Mouse (Mus musculus) T-cell, adult 2 months (primary cell): ENCODE results near the gene E2f6.

Experiments used
- DNase-seq: peaks from one replicate; pipeline ENCODE4 v3.0.0; 2022; ENCODE audit warnings: low spot score

E2f6 gene

DNA sequence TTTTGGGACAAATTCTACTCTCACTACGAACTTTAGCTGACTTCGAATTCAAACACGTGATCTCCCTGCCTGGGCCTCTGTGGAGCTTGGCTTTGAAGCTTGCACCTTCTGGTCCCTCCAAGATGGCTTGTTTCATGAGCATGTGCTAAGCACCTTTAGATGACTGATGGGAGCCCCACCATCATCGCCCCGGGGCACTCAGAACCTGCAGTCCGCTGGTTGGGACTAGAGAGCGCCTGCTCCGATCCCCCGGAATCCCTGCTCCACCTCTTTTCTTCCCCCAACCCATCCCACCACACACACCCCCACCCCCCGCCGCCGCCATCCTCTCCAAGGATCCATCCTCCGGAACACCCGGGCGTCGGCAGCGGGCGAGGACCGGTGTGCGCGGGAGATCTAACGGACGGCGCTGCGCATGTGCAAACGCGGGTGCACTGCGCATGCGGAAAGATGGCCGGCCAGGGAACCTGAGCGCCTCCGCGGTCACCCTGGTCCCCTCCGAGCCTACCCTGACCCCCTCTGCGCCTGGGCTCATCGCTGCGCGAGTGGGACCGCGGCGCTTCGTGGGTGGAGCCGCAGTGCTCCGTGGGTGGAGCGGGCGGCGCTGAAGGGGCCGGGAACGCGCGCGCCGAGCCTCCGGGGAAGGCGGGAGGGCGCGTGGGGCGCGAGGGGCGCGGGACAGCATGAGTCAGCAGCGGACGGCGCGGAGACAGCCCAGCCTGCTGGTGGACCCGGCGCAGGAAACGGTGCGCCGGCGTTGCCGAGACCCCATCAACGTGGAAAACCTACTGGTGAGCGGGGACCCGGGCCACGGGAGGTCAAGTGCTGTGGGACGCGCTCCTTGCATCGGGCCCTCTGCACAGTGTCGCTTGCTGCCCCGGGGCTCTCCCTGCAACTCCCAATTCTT, at the start of gene E2f6:
E2f6 (plus strand) TSS at position 439 of the 907 bp plus-strand sequence.
- DNase-seq: peak; percentile 80

DNA sequence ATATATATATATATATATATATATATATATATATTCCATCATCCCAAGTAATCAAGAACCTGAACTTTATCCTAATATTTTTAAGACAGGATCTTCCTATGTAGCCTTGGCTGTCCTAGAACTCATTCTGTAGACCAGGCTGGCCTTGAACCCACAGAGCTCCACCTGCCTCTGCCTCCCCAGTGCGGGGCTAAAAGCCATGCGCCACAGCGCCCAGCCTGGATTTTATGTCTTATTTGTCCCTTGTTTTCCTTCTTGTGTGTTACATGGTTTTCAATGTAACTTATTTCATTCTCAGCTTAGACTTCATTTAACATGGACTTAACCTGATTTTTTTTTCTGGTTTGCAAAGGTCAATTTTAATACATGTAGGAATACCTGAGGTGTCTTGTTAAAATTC, 49.3 kb upstream of the E2f6 start:
- no peak for DNase-seq

GRCm38 (mm10) chr12:16763649-16764422, 46.9 kb upstream of the E2f6 start:
- no peak for DNase-seq

DNA sequence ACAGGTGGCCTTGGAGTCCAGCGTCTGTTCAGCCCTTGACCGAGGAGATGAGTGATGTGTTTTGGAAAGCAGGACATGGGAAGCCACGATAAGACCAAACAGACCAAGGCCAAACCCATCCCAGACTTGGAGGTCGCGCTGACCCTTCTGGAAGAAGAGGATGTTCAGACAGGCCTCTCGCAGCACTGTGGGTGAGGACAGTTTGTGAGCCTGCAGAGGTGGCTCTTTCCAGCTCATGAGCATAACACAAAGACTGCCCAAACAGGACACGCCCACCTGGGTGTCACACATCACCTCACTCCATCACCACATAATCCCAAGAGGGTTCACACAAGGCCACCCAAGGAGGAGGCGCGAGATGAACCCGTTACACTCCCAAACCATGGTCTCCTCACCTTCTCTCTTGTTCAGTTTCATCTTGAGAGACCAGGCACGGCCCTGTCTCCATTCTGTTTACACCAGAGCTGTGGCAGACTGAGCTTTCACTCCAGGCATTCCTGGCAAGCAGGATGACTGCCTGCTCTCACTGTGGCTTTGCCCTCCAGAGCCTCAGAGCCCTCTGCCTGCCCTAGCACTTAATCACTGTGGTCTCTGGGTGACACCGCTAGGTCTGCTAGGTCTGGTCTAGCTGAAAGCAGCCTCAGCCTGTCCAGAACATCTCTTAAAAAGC, 45.9 kb upstream of the E2f6 start:
- no peak for DNase-seq

DNA sequence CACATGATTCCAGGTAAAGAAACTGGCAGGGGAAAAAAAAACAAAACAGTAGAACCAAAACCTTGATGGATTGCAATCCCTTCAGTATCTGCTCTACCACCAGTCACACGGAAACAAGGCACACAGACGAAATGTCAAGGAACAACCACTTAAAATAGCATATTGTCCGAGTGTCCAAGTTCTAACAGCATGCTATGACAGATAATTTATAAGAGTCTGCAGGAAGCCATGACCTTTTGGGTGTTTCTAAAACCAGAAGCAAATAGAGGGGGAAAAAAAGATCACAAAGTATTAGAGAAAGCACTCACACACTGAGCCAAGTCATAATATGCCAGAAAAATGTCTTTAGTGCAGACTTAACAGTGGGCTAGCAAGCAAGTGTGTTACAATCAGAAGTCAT, 42.5 kb upstream of the E2f6 start:
- no peak for DNase-seq

DNA sequence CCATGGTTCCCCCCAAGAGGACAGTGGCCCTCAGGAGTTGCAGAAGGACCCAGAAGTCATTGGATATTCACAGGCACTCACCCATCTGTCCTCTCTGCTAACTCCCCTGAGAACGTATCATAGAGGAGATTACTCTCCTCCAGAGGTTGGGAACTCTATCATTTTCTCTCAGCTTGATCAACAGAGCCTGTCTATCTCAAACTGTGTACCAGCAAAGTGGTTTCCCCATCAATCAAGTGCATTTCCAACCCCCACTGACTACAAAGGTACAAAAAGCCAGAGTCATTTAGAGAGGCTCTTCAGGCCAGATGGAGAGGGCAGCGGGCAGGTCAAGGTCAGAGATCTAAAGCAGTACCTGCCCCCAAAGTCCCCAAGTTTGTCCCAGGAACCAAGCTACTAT, 42.1 kb upstream of the E2f6 start:
- DNase-seq: no peak

DNA sequence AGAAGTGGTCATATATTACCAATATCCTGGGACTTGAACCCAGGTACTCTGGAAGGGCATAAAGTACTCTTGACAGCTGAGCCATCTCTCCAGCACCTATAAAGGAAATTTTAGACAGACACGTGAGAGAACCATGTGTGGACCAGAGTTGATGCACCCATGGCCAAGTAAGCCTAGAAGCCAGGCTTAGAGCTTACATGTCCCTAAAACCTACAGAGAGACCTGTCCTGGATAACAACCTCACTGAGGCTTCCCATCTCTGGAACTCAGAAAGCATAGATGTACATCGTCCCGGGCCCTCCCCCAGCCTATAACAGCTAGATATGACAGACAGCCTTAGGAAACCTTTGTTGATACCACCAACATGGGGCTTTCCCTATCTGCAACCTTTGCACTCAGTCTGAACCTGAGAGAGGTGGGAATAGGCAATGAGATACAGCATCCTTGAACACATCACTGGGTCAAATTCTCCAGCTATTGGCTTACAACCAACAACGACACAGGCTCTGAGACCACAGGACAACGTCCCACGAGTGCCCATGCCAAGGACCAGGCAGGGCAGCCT, 41.1 kb upstream of the E2f6 start:
- no peak for DNase-seq

- no peak for DNase-seq
Observed at GRCm38 (mm10) chr12:16774605-16775004, 36.2 kb upstream of the E2f6 start.

- no peak for DNase-seq
Observed at GRCm38 (mm10) chr12:16775351-16775750, 35.4 kb upstream of the E2f6 start.

DNA sequence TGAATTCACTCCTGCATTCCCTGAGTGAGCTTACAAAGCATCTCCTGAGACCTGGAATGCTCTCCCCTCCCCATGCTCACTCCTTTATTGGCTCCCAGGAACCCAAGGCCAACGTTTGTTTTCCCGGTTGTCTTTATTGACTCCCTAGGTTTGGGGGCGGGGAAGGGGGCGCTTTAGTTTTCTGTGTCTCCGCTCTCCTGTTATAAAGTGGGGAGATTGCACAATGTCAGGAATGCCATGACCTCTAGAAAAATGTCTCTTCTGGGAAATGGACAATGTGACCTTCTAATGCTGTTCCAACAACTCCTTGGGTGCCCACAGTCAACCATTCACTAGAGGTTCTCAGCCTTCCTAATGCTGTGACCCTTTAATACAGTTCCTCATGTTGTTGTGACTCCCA, 32.2 kb upstream of the E2f6 start:
- no peak for DNase-seq

GRCm38 (mm10) chr12:16779165-16779564, 31.6 kb upstream of the E2f6 start:
- no peak for DNase-seq

GRCm38 (mm10) chr12:16780320-16780719, 30.4 kb upstream of the E2f6 start:
- DNase-seq: no peak

DNA sequence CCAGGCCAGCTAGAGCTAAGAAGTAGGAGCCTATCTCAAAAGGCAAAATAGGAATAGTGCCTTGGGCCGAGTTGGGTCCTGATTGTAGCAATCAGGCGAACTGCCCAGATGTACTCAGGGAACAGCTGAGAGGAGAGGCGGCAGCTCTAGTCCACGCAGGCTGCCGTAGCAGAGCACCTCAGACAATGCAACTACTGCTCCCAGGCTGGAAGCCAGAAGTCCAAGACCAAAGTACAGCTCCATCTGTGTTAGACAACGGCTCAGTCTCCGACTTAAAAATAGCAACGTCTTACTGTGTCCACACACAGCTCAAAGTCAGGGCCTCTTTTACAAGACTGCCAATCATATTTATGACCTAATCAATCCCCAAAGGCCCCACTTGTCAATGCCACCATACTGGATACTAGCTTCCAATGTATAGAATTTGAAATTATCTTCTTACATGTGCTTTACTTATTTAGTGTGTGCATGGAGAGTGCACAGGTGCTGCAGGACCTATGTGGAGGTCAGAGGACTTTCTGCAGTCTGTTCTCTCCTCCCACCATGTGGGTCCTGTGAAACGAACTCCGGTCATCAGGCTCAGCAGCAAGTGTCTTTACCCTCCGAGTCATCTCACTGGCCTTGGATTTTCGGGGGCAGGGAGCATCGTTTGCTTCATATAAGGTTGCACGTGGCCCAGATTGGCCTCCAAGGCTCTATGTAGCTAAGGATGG, 29.6 kb upstream of the E2f6 start:
- no peak for DNase-seq

DNA sequence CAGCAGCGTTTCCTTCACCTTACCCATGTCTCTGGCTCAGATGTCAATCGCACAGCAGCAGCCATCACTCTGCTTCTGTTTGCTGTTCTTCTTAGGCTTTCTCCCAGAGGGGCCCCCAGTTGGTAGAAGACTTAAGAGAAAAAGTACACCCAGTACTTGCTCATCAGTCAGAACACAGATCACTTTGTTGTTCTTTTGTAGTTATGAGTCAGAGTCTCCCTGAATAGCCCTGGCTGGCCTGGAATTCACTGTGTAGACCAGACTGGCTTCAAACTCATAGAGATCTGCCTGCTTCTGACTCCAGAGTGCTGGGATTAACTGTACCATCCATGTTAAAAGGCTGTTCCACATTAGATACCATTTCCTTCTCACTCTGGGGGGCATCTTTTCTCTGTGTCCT, 22.2 kb upstream of the E2f6 start:
- DNase-seq: no peak

DNA sequence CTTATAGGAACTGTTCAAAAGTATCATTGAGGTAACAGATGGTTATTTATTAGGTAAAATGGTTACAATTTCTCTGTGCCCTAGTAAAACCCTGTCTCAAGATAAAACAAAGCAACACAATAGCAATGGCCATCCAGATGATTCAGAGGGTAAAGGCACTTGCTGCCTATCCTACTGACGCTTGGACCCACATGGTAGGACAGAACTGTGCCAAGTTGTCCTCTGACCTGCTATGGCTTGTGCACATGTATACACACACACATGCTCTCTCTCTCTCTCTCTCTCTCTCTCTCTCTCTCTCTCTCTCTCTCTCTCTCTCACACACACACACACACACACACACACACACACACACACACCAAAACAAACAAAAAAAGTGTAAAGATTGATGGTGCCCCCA, 21.6 kb upstream of the E2f6 start:
- no peak for DNase-seq

- DNase-seq: no peak
Observed at GRCm38 (mm10) chr12:16789756-16790155, 21.0 kb upstream of the E2f6 start.

DNA sequence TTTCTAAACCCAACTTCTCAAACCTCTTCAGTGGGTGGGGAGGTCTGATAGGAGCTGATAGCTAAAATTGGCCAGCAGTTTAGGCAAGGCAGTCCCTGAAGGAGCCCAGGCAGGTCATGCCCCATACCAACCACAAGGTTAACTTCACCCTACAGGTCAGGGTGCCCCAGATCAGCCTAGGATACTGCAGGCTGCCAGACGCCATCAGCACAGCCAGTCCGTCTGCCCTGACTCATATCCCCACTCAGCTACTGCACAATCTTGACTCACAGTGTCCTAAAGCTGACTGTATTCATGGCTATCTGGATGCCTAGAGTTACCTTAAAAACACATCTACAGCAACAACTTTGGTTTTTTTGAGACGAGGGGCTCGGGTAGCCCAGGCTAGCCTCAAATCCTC, 20.3 kb upstream of the E2f6 start:
- no peak for DNase-seq

DNA sequence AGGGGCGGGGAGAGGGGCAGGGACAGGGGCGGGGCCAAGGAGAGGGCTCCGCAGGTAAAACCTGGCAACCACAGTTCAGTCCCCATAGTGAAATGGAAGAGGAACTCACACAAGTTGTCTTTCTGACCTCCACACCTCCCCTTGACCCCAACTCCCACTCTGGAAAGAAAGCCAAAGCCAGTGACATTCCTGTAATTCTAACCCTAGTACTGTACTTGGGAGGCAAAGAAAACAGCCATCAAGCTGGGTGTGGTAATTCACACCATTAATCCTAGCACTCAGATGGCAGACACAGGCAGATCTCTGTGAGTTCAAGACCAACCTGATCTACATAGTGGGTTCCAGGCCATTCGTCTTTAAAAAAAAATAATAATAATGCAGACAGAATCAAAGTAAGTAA, 17.4 kb upstream of the E2f6 start:
- no peak for DNase-seq

DNA sequence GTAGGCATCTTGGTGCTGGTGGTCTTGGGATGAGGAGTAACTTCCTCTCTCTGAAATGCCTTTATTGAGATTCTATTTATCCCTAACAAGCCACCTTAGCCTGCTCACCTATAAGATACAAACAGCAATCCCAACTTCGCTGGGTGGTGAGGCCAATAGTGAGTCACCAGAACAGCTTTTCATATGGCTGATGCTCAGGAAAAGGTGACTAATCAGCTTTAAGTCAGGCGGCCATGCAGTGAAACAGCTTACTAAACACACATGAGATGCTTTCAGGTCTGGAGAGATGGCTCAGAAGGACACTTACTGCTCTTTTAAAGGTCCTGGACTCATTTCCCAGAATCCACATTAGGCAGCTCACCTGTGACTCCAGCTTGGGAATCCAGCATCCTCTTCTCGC, 15.0 kb upstream of the E2f6 start:
- DNase-seq: no peak

DNA sequence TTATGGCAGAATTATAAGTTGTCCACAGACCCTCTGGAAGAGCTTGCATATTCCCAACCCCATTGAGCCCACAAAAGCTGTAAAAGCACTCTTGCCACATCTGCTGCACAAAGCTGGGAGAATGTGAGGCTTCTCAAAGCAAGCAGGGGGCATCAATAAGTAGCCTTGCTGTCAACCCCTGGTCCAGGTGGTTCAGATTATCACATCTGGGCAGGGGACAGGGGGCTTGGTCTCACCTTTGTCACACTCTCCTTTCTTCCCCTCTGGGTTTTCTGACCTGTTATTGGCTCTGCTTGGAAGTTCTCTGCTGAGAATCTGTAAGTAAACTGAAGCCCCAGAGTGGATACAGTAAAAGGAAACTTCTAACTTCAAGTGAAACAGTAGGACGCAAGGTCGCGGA, 11.9 kb upstream of the E2f6 start:
- no peak for DNase-seq

- DNase-seq: no peak
Observed at GRCm38 (mm10) chr12:16799928-16800258, 10.9 kb upstream of the E2f6 start.
